Mouse (Mus musculus) cerebellum, adult 2 months (tissue): ENCODE measurements around the gene Hmox2. TPM values are rescaled to one million over a fixed set of nuclear protein-coding genes. Genes with fewer than 3 reads are reported as not detected.

Experiments used
- DNase-seq, 2 experiments: peaks; one replicate each; pipeline ENCODE4 v3.0.0; 2021
- H3K27ac ChIP-seq: fragments of 200-500 bp; 2 replicates; pipeline ENCODE4 v1.5.1; 2012; ENCODE audit warnings: low read length, control low read depth, inconsistent platforms; ENCODE audit not compliant: insufficient read depth
- H3K27me3 ChIP-seq: fragments of 200-500 bp; 2 replicates; pipeline ENCODE4 v1.6.1; 2012; ENCODE audit warnings: inconsistent platforms, mild to moderate bottlenecking, low read length, moderate library complexity; ENCODE audit not compliant: control insufficient read depth, insufficient read depth
- H3K4me1 ChIP-seq: fragments of 200-500 bp; 2 replicates; pipeline ENCODE4 v1.6.1; 2011; ENCODE audit warnings: low read length; ENCODE audit not compliant: control insufficient read depth, insufficient read depth
- H3K4me3 ChIP-seq: fragments of 200-500 bp; replicated peaks from 2 replicates; pipeline ENCODE3; 2011; ENCODE audit warnings: mild to moderate bottlenecking, low read depth, low read length, control low read depth; ENCODE audit not compliant: insufficient read depth
- CTCF ChIP-seq: fragments of 200-500 bp; IDR thresholded peaks from 2 replicates; pipeline ENCODE4 v1.5.1; 2011; ENCODE audit warnings: low read depth, mild to moderate bottlenecking, control low read depth, low read length, moderate library complexity, borderline replicate concordance; ENCODE audit not compliant: insufficient read depth
- POLR2A ChIP-seq: fragments of 200-500 bp; IDR thresholded peaks from 2 replicates; pipeline ENCODE4 v1.6.1; 2011; ENCODE audit warnings: low read length, control low read depth, borderline replicate concordance; ENCODE audit not compliant: insufficient read depth
- WGBS: fragments of 180-500 bp; shearing (Covaris S2); methylation state at CpG from one replicate; pipeline ENCODE4 v1.1.7; 2018; 5-methylcytosine and 5-hydroxymethylcytosine counted together
- polyA plus RNA-seq: library from polyadenylated mRNA; depleted of rRNA; stranded (reverse); fragments of >200 nt; gene quantifications from 2 replicates; pipeline ENCODE4 v1.2.3, GENCODE M21; 2012; rRNA removed

Gene Hmox2
- polyA plus RNA-seq, 1 experiment = 135 TPM

DNA sequence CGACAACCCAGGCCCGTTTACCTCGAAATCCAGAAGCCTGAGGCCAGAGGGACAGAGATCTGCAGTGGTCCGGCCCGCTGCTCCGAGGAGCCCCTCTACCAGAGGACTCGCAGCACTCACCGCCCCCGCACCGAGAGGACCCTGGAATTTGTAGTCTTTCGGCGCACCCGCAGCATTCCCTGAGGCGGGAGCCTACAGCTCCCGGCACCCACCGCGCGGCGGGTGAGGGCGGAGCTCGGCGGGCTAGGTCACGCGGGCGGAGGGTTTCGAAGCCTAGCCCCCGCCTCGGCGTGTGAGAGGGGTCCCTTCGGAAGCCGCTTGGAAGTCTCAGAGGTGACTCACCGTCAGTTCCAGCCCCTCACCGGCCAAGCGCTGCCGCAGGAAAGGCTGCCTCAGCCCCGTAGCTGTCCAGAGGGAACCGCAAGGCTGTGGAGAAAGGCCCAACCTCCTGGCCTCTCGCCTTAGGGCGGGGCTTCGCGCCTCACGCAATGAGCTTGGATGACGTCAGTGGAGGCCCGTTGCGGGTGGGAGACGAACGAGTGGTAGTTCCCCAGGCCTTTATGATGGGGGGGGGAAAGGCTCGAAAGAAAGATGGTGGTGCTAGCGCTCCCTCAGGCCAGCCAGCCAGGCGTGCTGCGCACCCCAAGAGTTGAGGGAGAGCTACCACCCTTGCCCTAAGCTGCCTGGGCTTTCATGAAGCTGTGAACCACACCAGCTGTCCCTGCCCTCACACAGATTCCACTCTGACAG lies 63.8 kb downstream of the Hmox2 start, which contains the start of gene Cdip1:
TSS of gene Cdip1 (minus strand) at position 483 of the 750 bp plus-strand sequence.
- Histone ChIP-seq H3K4me1 (peaks cover 6% of the 10 kb centered on the region; the same call in 1 of the 2 replicates), H3K4me3 (peak within 1 kb of the TSS; percentile 71), H3K27me3 (no peaks in the 10 kb centered on the region), H3K27ac (peak within 1 kb of the TSS; percentile 97)
- TF ChIP-seq POLR2A = peak; percentile 71
- TF ChIP-seq CTCF = no peak
- under 1% methylated on average over 51 of the region's 51 CpGs for WGBS
- DNase-seq = peak; percentile 96 to 99

GRCm38 (mm10) chr16:4791332-4791731 lies 65.2 kb downstream of the Hmox2 start:
- WGBS = 25% methylated on average over 2 of the region's 2 CpGs
- TF ChIP-seq CTCF (peak; percentile 19; the same call in 1 of the 2 replicates), POLR2A (no peak)
- H3K27me3 ChIP-seq = no peaks in the 10 kb centered on the region
- DNase-seq = no peak
- H3K27ac ChIP-seq = no peak overlapping the region
- peaks cover 6% of the 10 kb centered on the region; the same call in 1 of the 2 replicates for H3K4me1 ChIP-seq
- H3K4me3 ChIP-seq = no peak overlapping the region

GRCm38 (mm10) chr16:4796631-4797030 lies 70.5 kb downstream of the Hmox2 start:
- whole genome bisulfite sequencing = 77% methylated on average over 4 of the region's 4 CpGs
- TF ChIP-seq POLR2A (no peak), CTCF (no peak)
- H3K27ac ChIP-seq = no peak overlapping the region
- no peaks in the 10 kb centered on the region for H3K27me3 ChIP-seq
- no peak overlapping the region for H3K4me3 ChIP-seq
- no peaks in the 10 kb centered on the region for H3K4me1 ChIP-seq
- no peak for DNase-seq

Other genes starting within 250 kb of the Hmox2 start
- 8.8 and 10.0 TPM in 2 replicates for gene Srl, start 184.5 kb upstream of the Hmox2 start, polyA plus RNA-seq
- 9.8 and 9.9 TPM in 2 replicates for gene Tfap4, start 166.5 kb upstream of the Hmox2 start, polyA plus RNA-seq
- gene Glis2, start 131.6 kb upstream of the Hmox2 start, polyA plus RNA-seq = 16.0 and 19.5 TPM in 2 replicates
- 121 and 132 TPM in 2 replicates for gene Pam16, start 101.4 kb upstream of the Hmox2 start, polyA plus RNA-seq
- gene Vasn, start 86.4 kb upstream of the Hmox2 start, polyA plus RNA-seq = 6.4 and 6.5 TPM in 2 replicates
- 60.6 and 64.0 TPM in 2 replicates for gene Dnaja3, start 86.4 kb upstream of the Hmox2 start, polyA plus RNA-seq
- gene Coro7, start 46.6 kb upstream of the Hmox2 start, polyA plus RNA-seq = 85.9 and 86.1 TPM in 2 replicates
- 33.0 and 36.9 TPM in 2 replicates for gene Nmral1, start 7.0 kb upstream of the Hmox2 start, polyA plus RNA-seq
- gene Cdip1, start 63.9 kb downstream of the Hmox2 start, polyA plus RNA-seq = 251 and 263 TPM in 2 replicates
- gene 4930562C15Rik, start 109.1 kb downstream of the Hmox2 start, polyA plus RNA-seq = 0.08 TPM in 1 of 2 replicates, not detected in the other
- 57.9 and 63.5 TPM in 2 replicates for gene Ubald1, start 154.0 kb downstream of the Hmox2 start, polyA plus RNA-seq
- 243 and 248 TPM in 2 replicates for gene Mgrn1, start 159.9 kb downstream of the Hmox2 start, polyA plus RNA-seq
- gene Nudt16l1, start 212.4 kb downstream of the Hmox2 start, polyA plus RNA-seq = 102 and 104 TPM in 2 replicates
- gene Anks3, start 237.8 kb downstream of the Hmox2 start, polyA plus RNA-seq = 104 and 112 TPM in 2 replicates